Mouse (Mus musculus) kidney, postnatal 0 days (tissue): ENCODE measurements around the gene Scgb2b3. TPM values are rescaled to one million over a fixed set of nuclear protein-coding genes. Genes with fewer than 3 reads are reported as not detected.

ENCODE experiments used
- ATAC-seq: fragments of 200-750 bp; cut with Nextera tagmentation; replicated peaks from 2 replicates; pipeline ENCODE4 v1.8.0; 2017; ENCODE audit warnings: low read depth, moderate number of reproducible peaks, moderate TSS enrichment, moderate library complexity; ENCODE audit not compliant: low FRiP score
- DNase-seq: peaks from one replicate; pipeline ENCODE4 v3.0.0-alpha.2; 2016; ENCODE audit warnings: low spot score
- H3K27ac ChIP-seq: fragments of 300-500 bp; sonication (generic); 2 replicates; pipeline ENCODE4 v1.5.1; 2014; ENCODE audit warnings: mild to moderate bottlenecking
- H3K27me3 ChIP-seq: fragments of 300-500 bp; sonication (generic); 2 replicates; pipeline ENCODE4 v1.6.1; 2014; ENCODE audit warnings: low read length, mixed read lengths; ENCODE audit not compliant: insufficient read depth
- H3K36me3 ChIP-seq: fragments of 300-500 bp; sonication (generic); 2 replicates; pipeline ENCODE4 v1.6.1; 2014; ENCODE audit warnings: low read length, mixed read lengths; ENCODE audit not compliant: insufficient read depth
- H3K4me1 ChIP-seq: fragments of 300-500 bp; sonication (generic); replicated peaks from 2 replicates; pipeline ENCODE4 v1.6.1; 2014; ENCODE audit warnings: antibody characterized with exemption, low read length, mixed read lengths; ENCODE audit not compliant: insufficient read depth
- H3K4me2 ChIP-seq: fragments of 300-500 bp; sonication (generic); 2 replicates; pipeline ENCODE4 v1.6.1; 2014; ENCODE audit warnings: mild to moderate bottlenecking, low read length, moderate library complexity, mixed read lengths
- H3K4me3 ChIP-seq: fragments of 300-500 bp; sonication (generic); replicated peaks from 2 replicates; pipeline ENCODE4 v1.5.1; 2014; ENCODE audit warnings: low read depth, low read length
- H3K9ac ChIP-seq: fragments of 300-500 bp; sonication (generic); 2 replicates; pipeline ENCODE4 v1.6.1; 2014; ENCODE audit warnings: low read depth, low read length
- H3K9me3 ChIP-seq: fragments of 300-500 bp; sonication (generic); replicated peaks from 2 replicates; pipeline ENCODE4 v1.6.1; 2016; ENCODE audit warnings: low read length, inconsistent platforms, mixed read lengths
- CTCF ChIP-seq: IDR thresholded peaks from 2 replicates; pipeline ENCODE4 v1.5.1; 2016; ENCODE audit warnings: antibody characterized with exemption, low read depth, mild to moderate bottlenecking, moderate library complexity
- WGBS: fragments of 180-500 bp; shearing (Covaris S2); extraction: QIAGEN DNeasy Blood & Tissue Kit; methylation state at CpG from one replicate; pipeline ENCODE4 v1.1.7; 2014; 5-methylcytosine and 5-hydroxymethylcytosine counted together
- polyA plus RNA-seq: library from polyadenylated mRNA; unstranded; fragments of >200 nt; fragmentation: Nextera tagmentation; extraction: Ambion mirVana; gene quantifications from 2 replicates; pipeline ENCODE4 v1.2.1, GENCODE M21; 2015

Scgb2b3 gene
- polyA plus RNA-seq, result not detected in 2 replicates

DNA sequence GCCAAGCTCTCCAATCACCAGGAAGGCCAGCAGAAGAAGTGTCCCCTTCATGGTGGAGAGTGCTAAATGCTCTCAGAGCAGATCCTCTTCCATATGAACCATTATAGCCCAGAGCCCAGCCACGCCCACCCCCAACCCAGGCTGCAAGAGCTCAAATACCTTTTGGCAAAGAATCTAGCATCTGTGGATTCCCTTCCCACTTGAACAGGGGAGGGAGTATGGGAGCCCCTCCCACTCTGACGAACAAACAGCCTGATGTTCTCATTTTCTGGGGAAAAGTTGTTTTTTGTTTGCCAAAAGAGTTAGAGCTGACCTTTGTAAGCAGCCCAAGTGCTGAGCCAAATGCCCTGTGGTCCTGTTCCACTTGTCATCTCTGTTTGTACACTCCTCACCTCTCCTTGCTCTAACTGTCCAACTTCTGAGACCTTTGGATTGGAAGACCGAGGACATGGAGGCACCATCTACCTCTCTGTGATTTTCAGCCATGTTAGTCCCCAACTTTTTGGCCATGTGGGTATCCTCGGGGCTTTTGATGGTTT lies at the start of gene Scgb2b3:
TSS of gene Scgb2b3 (minus strand) at position 51 of the 539 bp plus-strand sequence.
- no peak within 1 kb of the TSS for H3K4me2 ChIP-seq
- H3K9ac ChIP-seq, result no peak within 1 kb of the TSS
- no peak for TF ChIP-seq CTCF

DNA sequence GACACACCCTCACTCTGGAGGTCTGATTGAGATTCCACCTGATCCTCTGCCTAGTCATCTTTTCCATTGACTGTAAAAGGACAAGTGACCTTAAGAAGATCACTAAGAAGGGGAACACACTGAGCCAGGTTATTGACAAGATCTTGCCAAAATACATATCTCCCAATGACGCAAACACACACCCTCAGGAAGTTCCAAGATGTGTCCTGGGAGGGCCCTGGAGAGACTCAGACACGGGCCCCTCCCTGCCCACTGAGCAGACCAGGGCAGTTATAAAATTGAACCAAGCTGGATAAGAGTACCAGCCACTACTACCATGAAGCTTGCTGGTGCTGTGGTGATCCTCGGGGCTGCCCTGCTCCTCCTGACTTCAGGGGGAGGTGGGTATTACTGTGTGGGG lies 13.4 kb upstream of the Scgb2b3 start, which contains the start of gene Scgb1b3:
TSS of gene Scgb1b3 (plus strand) at position 301 of the 400 bp plus-strand sequence.
- Histone ChIP-seq H3K36me3 (no peaks in the 10 kb centered on the region), H3K4me3 (no peak within 1 kb of the TSS), H3K9me3 (no peaks in the 10 kb centered on the region), H3K4me1 (no peaks in the 10 kb centered on the region), H3K27me3 (no peaks in the 10 kb centered on the region), H3K9ac (no peak within 1 kb of the TSS), H3K4me2 (no peak within 1 kb of the TSS), H3K27ac (no peak within 1 kb of the TSS)
- no peak for ATAC-seq
- no peak for DNase-seq
- no peak for TF ChIP-seq CTCF
- 77% methylated on average over 3 of the region's 3 CpGs for WGBS

More for the DNA sequence above, at the start of gene Scgb2b3:
- DNase-seq (no peak), ATAC-seq (no peak)
- Histone ChIP-seq H3K4me3 (no peak within 1 kb of the TSS), H3K36me3 (no peaks in the 10 kb centered on the region), H3K27ac (no peak within 1 kb of the TSS), H3K9me3 (no peaks in the 10 kb centered on the region), H3K4me1 (no peaks in the 10 kb centered on the region), H3K27me3 (no peaks in the 10 kb centered on the region)
- WGBS, result 72% methylated on average over 4 of the region's 4 CpGs

Other genes with a start within 250 kb of the Scgb2b3 start
- gene Hpn, start 246.8 kb downstream of the Scgb2b3 start, polyA plus RNA-seq, result 106 and 110 TPM in 2 replicates
- 2.2 and 2.8 TPM in 2 replicates for gene Scn1b, start 235.1 kb downstream of the Scgb2b3 start, polyA plus RNA-seq
- 36.2 and 36.3 TPM in 2 replicates for gene Gramd1a, start 206.2 kb downstream of the Scgb2b3 start, polyA plus RNA-seq
- not detected in 2 replicates for gene Scgb2b2, start 71.6 kb downstream of the Scgb2b3 start, polyA plus RNA-seq
- gene Scgb1b2, start 70.3 kb downstream of the Scgb2b3 start, polyA plus RNA-seq, result not detected in 2 replicates
- not detected in 2 replicates for gene Scgb1b3, start 13.5 kb upstream of the Scgb2b3 start, polyA plus RNA-seq